Mouse (Mus musculus) effector memory CD4-positive, alpha-beta T cell, adult 5 months (primary cell): Measurements from ENCODE around the gene Smagp. TPM values are rescaled to one million over a fixed set of nuclear protein-coding genes. Genes with fewer than 3 reads are reported as not detected.

ENCODE experiments used
- polyA plus RNA-seq: library from polyadenylated mRNA; unstranded; fragments of 100-300 nt; shearing (Covaris generic); gene quantifications from one replicate; pipeline ENCODE4 v1.2.1, GENCODE M21; 2017

The Smagp gene
- not detected for polyA plus RNA-seq

DNA sequence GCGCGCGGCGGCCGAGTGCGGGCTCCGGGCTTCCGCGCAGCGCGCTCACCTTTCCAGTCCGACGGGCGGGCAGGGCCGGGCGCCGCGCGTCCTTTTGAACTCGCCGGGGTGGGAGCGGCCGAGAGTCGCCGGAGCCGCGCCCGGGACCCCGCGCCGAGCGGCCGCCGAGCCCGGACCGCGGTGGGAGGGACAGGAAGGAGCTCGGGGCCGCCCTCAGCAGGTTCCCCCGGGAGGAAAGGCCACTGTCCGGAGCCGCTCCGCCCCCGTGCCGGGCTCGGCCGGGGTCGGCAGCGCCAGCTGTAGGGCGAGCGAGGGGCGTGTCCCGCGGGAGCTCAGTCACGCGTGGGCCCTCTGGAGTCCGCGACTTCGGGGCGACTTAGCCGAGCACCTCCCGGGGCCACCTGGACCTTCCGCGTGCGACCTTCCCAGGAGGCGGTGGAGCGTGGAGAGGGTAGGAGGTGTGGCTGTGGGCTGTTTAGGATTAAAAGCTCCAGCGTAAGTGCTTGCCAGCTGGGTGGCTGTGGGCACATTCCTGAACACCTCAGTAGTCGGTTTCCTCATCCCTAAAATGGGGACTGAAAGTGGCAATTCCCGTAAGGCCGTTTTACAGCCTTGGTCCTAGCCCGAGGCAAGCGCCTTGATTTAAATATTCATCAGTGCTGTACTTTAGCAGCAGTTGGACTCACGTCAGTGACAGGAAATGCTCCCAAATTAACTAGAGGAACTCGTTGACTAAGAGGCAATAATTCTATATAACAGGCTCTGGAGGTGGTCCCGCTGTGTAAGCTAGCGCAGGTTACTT lies at the start of gene Smagp:
Gene Smagp, minus strand, starts transcription at position 241 of the 802 bp plus-strand sequence.

DNA sequence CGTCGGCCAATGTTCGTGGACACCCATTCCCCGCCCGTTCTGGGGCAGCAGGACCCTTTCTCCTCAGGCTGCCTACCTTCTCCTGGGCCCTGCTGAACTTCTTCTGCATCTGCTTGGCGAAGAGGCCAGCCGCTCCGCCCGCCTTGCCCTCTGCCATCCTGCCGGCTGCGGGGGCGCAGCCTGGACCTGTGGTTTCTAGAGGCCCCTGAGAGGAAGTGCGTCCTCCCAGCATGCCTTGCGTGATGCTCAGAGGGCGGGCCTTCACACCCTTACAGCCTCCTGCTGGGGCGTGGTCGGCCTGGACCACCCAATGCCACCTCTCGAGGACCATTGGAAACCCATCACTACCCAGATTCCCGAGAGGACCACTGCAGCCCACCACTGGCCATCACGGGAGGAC lies 32.6 kb upstream of the Smagp start, which contains the start of gene Bin2:
Gene Bin2, minus strand, starts transcription at position 217 of the 400 bp plus-strand sequence.

DNA sequence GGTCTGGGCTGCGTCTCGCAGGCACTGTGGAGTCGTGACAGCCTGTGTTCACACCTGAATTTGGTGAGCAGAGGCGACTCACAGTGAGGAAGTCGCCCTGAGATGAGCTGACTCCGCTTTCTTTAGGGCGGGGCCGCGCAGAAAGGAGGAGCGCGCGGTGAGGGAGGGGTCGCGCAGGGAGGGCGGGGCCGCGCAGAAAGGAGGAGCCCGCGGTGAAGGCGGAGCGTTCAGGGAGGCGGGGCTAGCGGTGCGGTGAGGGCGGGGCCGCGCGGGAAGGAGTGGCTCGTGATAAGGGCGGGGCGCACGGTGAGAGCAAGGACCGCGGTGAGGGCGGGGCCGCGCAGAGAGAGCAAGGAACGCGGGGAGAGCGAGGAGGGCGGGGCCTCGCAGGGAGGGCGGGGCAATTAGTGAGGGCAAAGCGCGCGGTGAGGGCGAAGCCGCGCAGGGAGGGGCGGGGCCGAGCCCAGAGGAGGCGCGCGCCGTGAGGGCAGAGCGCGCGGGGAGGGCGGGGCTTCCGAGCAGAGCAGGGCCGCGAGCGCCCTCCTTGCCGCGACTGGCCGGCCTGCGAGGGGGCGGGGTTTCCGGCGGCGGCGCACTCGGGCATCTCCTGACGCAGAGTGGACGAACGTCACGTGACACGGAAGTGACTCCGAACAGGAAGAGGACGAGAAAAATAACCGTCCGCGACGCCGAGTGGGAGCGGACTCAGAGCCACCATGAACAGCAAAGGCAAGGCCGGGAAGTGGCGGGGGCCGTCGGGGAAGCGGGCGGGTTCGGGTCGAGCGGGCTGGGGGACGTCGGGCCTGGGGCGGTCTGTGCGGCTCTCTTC lies 21.5 kb downstream of the Smagp start, which contains the start of gene Dazap2:
Gene Dazap2, plus strand, starts transcription at position 354 of the 829 bp plus-strand sequence.

DNA sequence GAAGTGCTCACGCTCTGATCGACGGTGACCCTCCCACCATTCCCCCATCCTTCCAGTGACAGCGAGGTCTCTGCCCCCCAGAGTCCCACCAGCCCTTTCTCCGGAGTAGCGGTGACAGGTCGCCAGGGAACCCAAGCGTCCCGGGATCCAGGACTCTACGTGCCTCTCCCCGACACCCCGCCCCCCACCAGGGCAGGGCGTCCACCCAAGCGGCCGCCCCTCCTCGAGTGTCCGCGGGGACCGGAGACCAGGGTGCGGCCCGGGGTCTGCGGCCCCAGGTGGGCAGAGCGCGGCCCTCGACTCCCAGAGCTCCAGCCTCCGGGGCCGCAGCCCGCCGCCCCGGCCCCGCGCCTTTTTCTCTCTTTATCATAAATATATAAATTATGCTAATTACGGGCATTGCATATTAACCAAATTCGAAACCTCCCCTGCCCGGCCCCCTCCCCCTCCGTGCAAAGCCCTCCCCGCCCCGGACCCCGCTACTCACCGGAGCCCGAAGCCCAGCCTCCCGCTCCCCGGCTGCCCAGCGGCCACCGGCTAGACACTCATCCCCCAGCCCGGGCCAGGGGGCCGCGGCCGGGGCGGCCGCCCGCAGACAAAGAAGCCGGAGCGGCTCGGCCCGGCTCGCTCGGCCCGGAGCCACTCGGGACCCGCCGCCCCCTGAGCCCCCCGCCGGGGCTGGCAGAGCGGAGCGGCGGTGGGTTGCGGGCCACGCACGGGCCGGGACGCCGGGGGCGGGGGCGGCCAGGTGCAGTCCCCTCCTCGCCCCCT lies 37.3 kb downstream of the Smagp start, which contains the start of gene Pou6f1:
Gene Pou6f1, minus strand, starts transcription at position 709 of the 771 bp plus-strand sequence.

Other genes with a start within 250 kb of the Smagp start
- 0.20 TPM for gene Gm5475, start 214.8 kb downstream of the Smagp start, polyA plus RNA-seq
- gene Slc11a2, start 211.9 kb downstream of the Smagp start, polyA plus RNA-seq, result 34.4 TPM
- 32.7 TPM for gene Letmd1, start 167.9 kb downstream of the Smagp start, polyA plus RNA-seq
- 8.8 TPM for gene Csrnp2, start 141.5 kb downstream of the Smagp start, polyA plus RNA-seq
- gene Tfcp2, start 84.9 kb downstream of the Smagp start, polyA plus RNA-seq, result 6.4 TPM
- 179 TPM for gene Pou6f1, start 37.0 kb downstream of the Smagp start, polyA plus RNA-seq
- gene Dazap2, start 21.6 kb downstream of the Smagp start, polyA plus RNA-seq, result 714 TPM
- gene Bin2, start 32.6 kb upstream of the Smagp start, polyA plus RNA-seq, result 705 TPM
- gene Cela1, start 51.0 kb upstream of the Smagp start, polyA plus RNA-seq, result 9.6 TPM
- gene Galnt6, start 92.4 kb upstream of the Smagp start, polyA plus RNA-seq, result 163 TPM
- gene Slc4a8, start 124.8 kb upstream of the Smagp start, polyA plus RNA-seq, result 11.0 TPM
- 0.67 TPM for gene Scn8a, start 232.9 kb upstream of the Smagp start, polyA plus RNA-seq